Mouse (Mus musculus): ENCODE results near the gene Tut7. TPM values are rescaled to one million over a fixed set of nuclear protein-coding genes. Genes with fewer than 3 reads are reported as not detected.
A peak's percentile ranks its signal among the peaks of the same experiment; 100 is the strongest.
"Not testable (repeated sequence)": the region's sequence is repeated elsewhere in the genome, so short reads cannot be mapped to it uniquely, and the experiment has no call there.

Tut7 gene
- polyA plus RNA-seq, 1 experiment from 2014 or later = 52.5 TPM

DNA sequence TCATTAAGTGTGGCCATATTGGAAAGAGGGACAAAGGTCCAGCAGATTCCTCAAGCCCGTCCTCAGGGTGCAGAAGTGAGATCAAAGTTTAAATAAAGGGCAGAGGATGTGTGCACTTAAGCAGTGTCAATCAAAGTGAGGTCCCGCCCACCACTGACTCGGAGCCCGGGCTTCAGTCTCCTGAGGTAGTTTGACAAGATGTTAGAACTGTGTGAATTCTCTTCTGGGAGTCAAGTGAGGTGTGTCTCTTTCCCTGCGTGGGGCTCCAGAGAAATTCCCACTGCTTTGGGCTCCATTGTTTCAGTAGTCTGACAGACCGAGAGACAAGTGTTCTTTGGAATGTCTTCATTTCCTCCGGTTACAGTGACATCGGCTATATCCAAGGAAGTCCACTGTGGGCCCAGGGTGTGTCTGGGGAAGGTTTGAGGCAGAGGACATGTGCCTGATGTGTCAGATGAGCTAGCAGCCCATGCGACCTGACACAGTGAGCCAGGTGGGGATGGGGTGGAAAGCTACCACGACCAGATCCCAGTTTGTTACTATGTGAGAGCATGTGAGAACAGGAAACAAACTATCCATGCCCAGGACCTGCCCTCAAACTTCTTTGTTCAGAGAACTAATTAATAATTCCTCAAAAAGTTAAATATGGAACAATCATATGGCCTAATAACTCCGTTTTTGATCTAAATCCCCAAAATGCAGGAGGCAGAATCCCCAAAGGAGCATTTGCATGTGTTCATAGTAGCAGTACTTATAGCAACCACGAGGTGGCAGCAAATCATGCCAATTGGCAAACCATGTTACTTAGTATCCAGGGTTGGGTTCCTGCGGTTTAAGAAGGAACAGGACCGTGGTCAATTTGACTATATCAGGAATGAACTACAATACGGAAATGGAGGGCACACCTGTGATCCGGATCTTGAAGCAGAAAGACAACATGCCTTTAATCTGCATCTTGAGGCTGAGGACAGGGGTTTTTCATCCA, 19.6 kb upstream of the Tut7 start:
- no peak overlapping the region for H3K4me2 ChIP-seq
- H3K36me3 ChIP-seq (replicated peaks) = no peaks in the 10 kb centered on the region
- H3K27me3 ChIP-seq (replicated peaks) = no peaks in the 10 kb centered on the region
- no peak overlapping the region for H3K4me3 ChIP-seq
- H3K4me1 ChIP-seq = no peaks in the 10 kb centered on the region
- H3K27ac ChIP-seq = no peak overlapping the region
- ATAC-seq (replicated peaks) = peak; percentile 55; the same call in 1 of the 2 replicates
- no peak overlapping the region for H3K9ac ChIP-seq
- 43% methylated on average over 16 of the region's 16 CpGs for WGBS
- H3K9me3 ChIP-seq = no peaks in the 10 kb centered on the region

DNA sequence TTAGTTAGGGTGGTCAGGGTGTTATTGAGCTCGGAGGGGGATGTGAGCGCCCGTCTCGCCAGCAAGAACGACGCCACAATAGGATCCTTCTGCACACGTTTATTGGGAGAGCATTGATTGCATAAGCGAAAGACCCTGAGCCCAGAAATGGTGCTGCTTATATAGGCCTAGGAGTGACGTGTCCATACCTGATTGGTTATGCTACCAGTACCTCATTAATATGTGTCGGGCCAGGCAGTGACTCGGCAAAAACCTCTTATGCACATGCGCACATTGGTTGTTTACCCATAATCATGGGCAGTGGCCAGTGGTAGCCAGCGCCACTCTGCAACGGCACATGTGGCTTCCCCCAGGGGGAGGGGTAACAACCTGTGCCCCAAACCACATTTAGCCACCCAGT, 18.8 kb upstream of the Tut7 start:
- not testable (repeated sequence) for H3K4me1 ChIP-seq; H3K9ac ChIP-seq; H3K36me3 ChIP-seq (replicated peaks); H3K4me3 ChIP-seq; H3K27ac ChIP-seq; H3K4me2 ChIP-seq; H3K9me3 ChIP-seq; H3K27me3 ChIP-seq (replicated peaks); ATAC-seq (replicated peaks)
- 95% methylated on average over 13 of the region's 14 CpGs for WGBS

DNA sequence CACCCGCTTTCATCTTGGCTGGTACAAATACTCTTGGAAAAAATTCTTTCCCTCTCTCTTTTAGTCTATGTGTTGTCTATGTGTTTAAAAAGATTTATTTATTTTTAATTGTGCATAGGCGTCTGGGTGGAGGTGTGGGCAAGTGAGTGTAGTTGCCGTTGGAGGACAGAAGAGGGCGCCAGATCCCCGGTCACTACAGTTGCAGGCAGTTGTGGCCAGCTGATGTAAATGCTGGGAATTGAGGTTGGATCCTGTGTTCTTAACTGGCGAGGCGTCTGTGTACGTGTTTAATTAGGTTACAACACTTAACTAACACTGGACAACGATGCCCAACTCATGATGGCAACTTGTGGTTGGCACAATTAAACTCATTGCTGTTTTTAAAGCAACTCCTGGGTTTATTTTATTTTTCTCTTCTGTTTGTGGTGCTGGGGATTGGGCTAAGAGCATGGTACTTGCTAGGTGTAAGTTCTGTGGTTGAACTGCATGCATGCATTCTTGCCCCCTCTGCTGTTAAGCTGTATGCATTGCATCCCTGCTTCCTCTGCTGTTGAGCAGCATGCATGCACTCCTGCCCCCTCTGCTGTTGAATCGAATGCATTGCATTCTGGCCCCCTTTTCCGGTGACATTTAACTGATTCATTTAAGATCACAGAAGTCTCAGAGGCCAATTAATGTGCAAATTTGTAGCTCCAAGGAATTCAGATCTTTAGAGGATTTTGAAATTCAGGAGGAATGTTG, 17.7 kb upstream of the Tut7 start:
- 76% methylated on average over 11 of the region's 11 CpGs for WGBS
- H3K27me3 ChIP-seq (replicated peaks) = no peaks in the 10 kb centered on the region
- no peaks in the 10 kb centered on the region for H3K36me3 ChIP-seq (replicated peaks)
- no peaks in the 10 kb centered on the region for H3K9me3 ChIP-seq
- 0 out of 2 replicates have a peak, but pooled peaks have one; percentile 43 for ATAC-seq (replicated peaks)
- no peaks in the 10 kb centered on the region for H3K4me1 ChIP-seq
- H3K4me2 ChIP-seq = no peak overlapping the region
- no peak overlapping the region for H3K4me3 ChIP-seq
- H3K9ac ChIP-seq = no peak overlapping the region
- no peak overlapping the region for H3K27ac ChIP-seq

DNA sequence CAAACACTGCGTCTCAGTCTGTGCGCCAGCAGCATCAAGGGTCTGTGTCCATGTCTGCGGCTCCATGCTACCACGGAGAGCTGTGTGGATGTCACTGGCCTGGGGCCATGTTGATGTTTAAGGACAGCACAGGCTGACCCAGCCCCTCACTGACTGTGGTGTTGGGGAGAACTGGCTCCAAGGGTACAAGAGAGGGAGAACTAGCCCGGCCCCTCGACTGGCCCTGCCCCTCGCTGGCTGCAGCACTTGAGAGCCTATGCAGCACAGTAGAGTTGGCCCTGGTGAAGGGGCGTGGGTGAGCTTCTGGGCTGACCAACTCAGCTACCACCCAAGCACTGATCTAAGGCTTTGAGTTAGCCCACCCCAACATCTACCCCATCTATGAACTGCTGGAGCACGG, 16.4 kb upstream of the Tut7 start:
- Histone ChIP-seq H3K36me3 (replicated peaks) (no peaks in the 10 kb centered on the region), H3K27me3 (replicated peaks) (no peaks in the 10 kb centered on the region), H3K4me3 (no peak overlapping the region), H3K27ac (no peak overlapping the region), H3K4me2 (no peak overlapping the region), H3K4me1 (no peaks in the 10 kb centered on the region), H3K9ac (no peak overlapping the region), H3K9me3 (no peaks in the 10 kb centered on the region)
- ATAC-seq (replicated peaks) = 0 out of 2 replicates have a peak, but pooled peaks have one; percentile 7
- WGBS = 92% methylated on average over 9 of the region's 9 CpGs

DNA sequence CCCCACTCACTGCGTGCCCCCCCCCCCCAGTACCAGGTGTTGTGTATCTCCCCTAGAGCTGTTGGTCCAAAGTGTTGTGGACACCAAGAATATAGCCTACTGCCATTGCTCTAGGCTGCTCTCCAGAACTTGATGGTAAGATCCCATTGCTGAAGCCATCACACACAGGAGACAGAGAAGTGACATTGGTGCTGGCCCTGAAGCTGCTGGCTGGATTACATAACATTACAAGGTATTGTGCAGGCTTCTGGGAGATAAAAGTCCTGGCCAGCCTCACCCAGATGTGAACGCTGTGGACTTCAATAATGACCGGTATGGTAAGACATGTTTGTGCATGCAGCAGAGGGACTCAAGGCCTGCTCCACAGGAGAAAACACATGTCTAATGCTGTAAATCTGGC, 15.5 kb upstream of the Tut7 start:
- Histone ChIP-seq H3K4me3 (no peak overlapping the region), H3K9ac (no peak overlapping the region), H3K9me3 (no peaks in the 10 kb centered on the region), H3K36me3 (replicated peaks) (no peaks in the 10 kb centered on the region), H3K4me1 (no peaks in the 10 kb centered on the region), H3K27me3 (replicated peaks) (no peaks in the 10 kb centered on the region), H3K27ac (no peak overlapping the region), H3K4me2 (no peak overlapping the region)
- ATAC-seq (replicated peaks) = no peak
- 98% methylated on average over 3 of the region's 3 CpGs for WGBS

DNA sequence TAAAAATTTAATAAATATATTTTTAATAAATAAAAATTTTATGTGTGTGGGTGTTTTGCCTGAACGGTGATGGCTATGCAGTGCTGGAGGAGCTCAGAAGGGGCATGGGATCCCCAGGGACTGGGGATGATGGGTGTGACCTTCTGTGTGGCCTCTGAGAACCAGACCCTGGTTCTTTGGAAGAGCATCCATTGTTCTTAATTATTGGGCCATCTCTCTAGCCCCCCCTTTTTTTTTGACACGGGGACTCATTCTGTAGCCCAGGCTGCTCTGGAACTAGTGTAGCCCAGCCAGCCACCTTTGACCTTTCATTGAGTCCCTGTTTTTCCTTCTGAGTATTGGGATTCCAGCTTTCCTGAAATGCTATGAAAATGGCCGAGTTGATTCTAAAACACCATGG, 13.9 kb upstream of the Tut7 start:
- no peak for ATAC-seq (replicated peaks)
- 44% methylated on average over 3 of the region's 3 CpGs for WGBS
- Histone ChIP-seq H3K27ac (no peak overlapping the region), H3K4me2 (no peak overlapping the region), H3K36me3 (replicated peaks) (no peaks in the 10 kb centered on the region), H3K4me1 (no peaks in the 10 kb centered on the region), H3K9me3 (no peaks in the 10 kb centered on the region), H3K4me3 (no peak overlapping the region), H3K27me3 (replicated peaks) (no peaks in the 10 kb centered on the region), H3K9ac (no peak overlapping the region)

DNA sequence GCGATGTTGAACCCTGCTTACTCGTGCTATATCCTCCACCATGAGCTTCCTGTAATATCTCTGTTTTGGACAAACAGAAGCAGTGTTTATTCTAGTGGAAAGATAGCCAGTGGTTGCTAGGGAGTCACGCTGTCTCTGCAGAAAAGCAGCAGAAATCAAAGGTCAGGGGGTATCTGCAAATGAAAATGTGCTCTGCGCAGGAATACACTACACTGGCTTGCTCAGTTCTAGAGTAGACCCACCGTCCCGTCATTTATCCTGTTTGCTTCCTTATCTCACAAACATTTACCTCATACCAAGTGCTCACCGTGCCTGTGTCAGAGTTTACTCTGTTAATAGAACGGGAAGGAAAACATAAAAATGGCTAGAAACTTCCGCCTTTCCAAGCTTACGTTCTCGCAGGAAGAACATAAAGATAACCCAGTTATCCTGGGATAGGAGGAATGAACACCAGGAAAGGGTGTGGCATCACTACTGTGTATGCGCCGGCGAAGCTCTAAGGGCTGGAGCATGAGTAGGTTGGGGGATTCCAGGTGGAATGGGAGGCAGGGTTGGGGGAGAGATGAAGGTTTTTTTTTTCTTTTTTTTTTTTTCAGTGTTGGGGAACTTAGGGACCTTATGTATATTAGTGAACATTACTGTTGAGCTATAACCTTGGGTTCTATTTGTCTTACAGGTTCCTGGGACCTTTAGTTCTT, 13.3 kb upstream of the Tut7 start:
- Histone ChIP-seq H3K9ac (no peak overlapping the region), H3K4me1 (no peaks in the 10 kb centered on the region), H3K36me3 (replicated peaks) (no peaks in the 10 kb centered on the region), H3K9me3 (no peaks in the 10 kb centered on the region), H3K4me2 (no peak overlapping the region), H3K27me3 (replicated peaks) (no peaks in the 10 kb centered on the region), H3K27ac (no peak overlapping the region), H3K4me3 (no peak overlapping the region)
- WGBS = 79% methylated on average over 14 of the region's 14 CpGs
- no peak for ATAC-seq (replicated peaks)

DNA sequence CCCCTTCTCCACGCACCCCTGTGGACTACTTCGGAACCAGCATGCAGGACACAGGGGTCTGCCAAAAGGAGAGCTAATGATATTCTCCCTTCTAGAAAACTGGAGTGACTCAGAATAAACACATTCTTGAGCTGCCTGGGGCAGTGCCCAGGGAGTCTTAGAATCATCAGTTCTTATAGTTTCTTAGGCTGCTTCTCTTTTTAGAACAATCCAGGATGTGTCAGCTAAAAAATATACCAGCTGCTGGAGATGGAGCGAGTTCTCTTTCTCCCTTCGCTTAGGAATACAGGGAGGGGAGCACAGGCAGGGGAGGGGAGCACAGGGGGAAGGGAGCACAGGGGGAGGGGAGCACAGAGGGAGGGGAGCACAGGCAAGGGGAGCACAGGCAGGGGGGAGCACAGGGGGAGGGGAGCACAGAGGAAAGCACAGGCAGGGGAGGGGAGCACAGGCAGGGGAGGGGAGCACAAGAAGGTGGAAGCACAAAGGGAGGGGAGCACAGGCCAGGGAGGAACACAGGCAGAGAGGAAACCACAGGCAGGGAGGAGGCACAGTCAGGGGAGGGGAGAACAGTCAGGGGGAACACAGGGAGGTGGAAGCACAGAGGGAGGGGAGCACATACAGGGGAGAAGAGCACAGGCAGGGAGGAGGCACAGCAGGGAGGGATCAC, 12.0 kb upstream of the Tut7 start:
- H3K27ac ChIP-seq = 0 out of 2 replicates have a peak overlapping the region, but pooled peaks have one; percentile 20
- no peak overlapping the region for H3K9ac ChIP-seq
- 54% methylated on average over 4 of the region's 4 CpGs for WGBS
- no peak overlapping the region for H3K4me2 ChIP-seq
- no peak overlapping the region for H3K4me3 ChIP-seq
- H3K27me3 ChIP-seq (replicated peaks) = no peaks in the 10 kb centered on the region
- ATAC-seq (replicated peaks) = no peak
- H3K4me1 ChIP-seq = no peaks in the 10 kb centered on the region
- no peaks in the 10 kb centered on the region for H3K9me3 ChIP-seq
- H3K36me3 ChIP-seq (replicated peaks) = no peaks in the 10 kb centered on the region

DNA sequence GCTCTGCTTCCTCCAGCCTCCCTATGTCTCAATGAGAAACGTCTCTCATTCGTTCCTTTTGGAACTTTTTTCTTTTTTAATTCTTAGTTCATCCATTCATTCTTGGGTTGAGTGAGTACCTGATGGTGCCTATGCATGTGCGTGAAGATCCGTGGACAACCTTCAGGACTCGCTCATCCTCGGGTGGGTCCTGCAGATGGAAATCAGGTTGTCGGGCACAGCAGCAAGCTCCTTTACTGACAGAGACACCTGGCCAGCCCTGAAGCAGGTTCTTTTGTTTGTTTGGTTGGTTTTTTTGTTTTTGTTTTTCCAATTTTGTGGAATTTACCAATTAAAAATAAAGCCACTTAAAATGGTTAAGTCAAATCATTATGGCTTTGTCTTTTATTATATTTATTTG, 9.9 kb upstream of the Tut7 start:
- H3K27ac ChIP-seq = no peak overlapping the region
- no peak overlapping the region for H3K9ac ChIP-seq
- 81% methylated on average over 7 of the region's 7 CpGs for WGBS
- no peaks in the 10 kb centered on the region for H3K9me3 ChIP-seq
- ATAC-seq (replicated peaks) = no peak
- no peak overlapping the region for H3K4me2 ChIP-seq
- no peaks in the 10 kb centered on the region for H3K27me3 ChIP-seq (replicated peaks)
- H3K4me3 ChIP-seq = no peak overlapping the region
- H3K4me1 ChIP-seq = no peaks in the 10 kb centered on the region
- H3K36me3 ChIP-seq (replicated peaks) = no peaks in the 10 kb centered on the region

DNA sequence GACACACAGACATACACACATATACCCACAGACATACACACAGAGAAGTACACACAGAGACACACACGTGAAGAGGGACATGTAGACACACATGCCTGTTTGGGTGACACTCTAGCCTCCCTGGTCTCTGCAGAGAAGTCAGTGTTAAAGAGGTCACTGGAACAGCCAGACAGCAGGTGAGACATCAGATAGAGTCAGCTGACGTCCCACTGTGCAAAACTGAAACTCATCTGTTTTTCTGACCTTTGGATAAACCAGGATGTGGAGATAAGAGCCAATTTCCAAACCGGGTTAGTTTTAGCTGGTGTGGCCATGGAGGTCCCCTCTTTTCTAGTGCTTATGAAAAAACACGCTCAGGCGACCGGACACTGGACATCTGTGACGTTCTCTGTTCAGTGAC, 9.5 kb upstream of the Tut7 start:
- Histone ChIP-seq H3K4me2 (no peak overlapping the region), H3K9me3 (no peaks in the 10 kb centered on the region), H3K4me3 (no peak overlapping the region), H3K9ac (no peak overlapping the region), H3K4me1 (no peaks in the 10 kb centered on the region), H3K27me3 (replicated peaks) (no peaks in the 10 kb centered on the region), H3K36me3 (replicated peaks) (no peaks in the 10 kb centered on the region), H3K27ac (no peak overlapping the region)
- WGBS = 79% methylated on average over 7 of the region's 7 CpGs
- ATAC-seq (replicated peaks) = no peak

DNA sequence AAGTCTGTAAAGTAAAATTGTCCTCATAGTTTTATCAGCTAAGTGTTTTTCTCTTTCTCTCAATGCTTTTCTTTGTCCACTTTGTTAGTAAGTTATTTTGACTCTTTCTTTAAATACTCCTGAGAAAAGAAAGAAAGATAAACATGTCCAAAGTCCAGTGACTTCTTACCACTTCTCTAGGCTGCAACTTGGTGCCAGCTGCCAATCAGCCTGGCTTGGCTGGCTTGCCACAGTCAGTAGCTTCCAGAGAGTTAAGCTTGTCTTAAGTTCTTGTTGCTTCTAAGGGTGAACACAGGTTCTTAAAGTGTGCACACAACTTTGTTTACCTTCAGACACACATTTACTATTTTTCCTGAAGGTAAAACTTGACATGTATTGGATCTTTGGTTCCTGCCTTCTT, 3.0 kb upstream of the Tut7 start:
- Histone ChIP-seq H3K4me3 (no peak overlapping the region), H3K36me3 (replicated peaks) (no peaks in the 10 kb centered on the region), H3K4me2 (no peak overlapping the region), H3K4me1 (peaks cover 14% of the 10 kb centered on the region), H3K27ac (no peak overlapping the region), H3K9me3 (no peaks in the 10 kb centered on the region), H3K9ac (no peak overlapping the region), H3K27me3 (replicated peaks) (no peaks in the 10 kb centered on the region)
- no peak for ATAC-seq (replicated peaks)

DNA sequence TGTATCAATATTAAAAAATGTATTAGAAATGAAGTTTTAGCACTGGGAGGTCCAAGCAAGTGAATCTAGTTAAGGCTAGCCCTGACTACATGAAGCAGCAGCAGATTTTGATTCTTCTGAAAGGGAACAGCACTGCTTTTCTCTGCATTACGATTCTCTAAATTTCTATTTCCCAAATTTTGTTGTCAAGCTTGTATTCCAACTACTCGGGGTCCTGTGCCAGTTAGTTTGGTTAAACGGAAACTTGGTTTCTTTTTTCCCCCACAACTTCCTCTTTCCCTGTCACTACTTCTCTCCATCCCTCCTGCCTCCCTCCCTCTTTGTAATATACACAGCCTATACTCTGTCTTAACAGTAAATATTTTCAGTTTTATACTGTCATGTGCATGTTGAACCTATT, 2.1 kb downstream of the Tut7 start:
- Histone ChIP-seq H3K27ac (no peak overlapping the region), H3K9me3 (no peaks in the 10 kb centered on the region), H3K4me2 (peak overlapping the region; percentile 79; the same call in 1 of the 2 replicates), H3K4me3 (no peak overlapping the region), H3K27me3 (replicated peaks) (no peaks in the 10 kb centered on the region), H3K36me3 (replicated peaks) (no peaks in the 10 kb centered on the region; the same call in 1 of the 2 replicates), H3K4me1 (peaks cover 44% of the 10 kb centered on the region), H3K9ac (no peak overlapping the region)
- 89% methylated on average over 3 of the region's 3 CpGs for WGBS
- ATAC-seq (replicated peaks) = no peak

All from midbrain, embryonic 15.5 days (tissue).